Mouse (Mus musculus) Muller cell, postnatal 12 days (primary cell): ENCODE measurements around the gene Serpinb3c.
"Not testable (repeated sequence)": the region's sequence is repeated elsewhere in the genome, so short reads cannot be mapped to it uniquely, and the experiment has no call there.

ENCODE experiments used
- DNase-seq: peaks from one replicate; pipeline ENCODE4 v3.0.0-alpha.2; 2015; ENCODE audit errors: inconsistent ontology term

Gene Serpinb3c

GRCm38 (mm10) chr1:107278261-107278660 is at the start of gene Serpinb3c, which contains the start of gene Serpinb3b:
TSS of gene Serpinb3c (minus strand) at chr1:107278371.
TSS of gene Serpinb3b (minus strand) at chr1:107278361.
- DNase-seq: not testable (repeated sequence)

- not testable (repeated sequence) for DNase-seq
Observed at GRCm38 (mm10) chr1:107243170-107243569, 35.0 kb downstream of the Serpinb3c start.
